Mouse (Mus musculus) megakaryocyte, embryonic 14.5 days (primary cell): Measurements from ENCODE around the gene Tead4. TPM values are rescaled to one million over a fixed set of nuclear protein-coding genes. Genes with fewer than 3 reads are reported as not detected.
"Not testable (repeated sequence)": the region's sequence is repeated elsewhere in the genome, so short reads cannot be mapped to it uniquely, and the experiment has no call there.

Experiments used
- H3K27me3 ChIP-seq: replicated peaks from 2 replicates; pipeline ENCODE3; 2012; ENCODE audit warnings: inconsistent platforms
- H3K36me3 ChIP-seq: replicated peaks from 2 replicates; pipeline ENCODE3; 2012; ENCODE audit warnings: low read length, inconsistent platforms, mixed read lengths
- H3K4me1 ChIP-seq: 2 replicates; pipeline ENCODE4 v1.6.1; 2012; ENCODE audit warnings: inconsistent platforms
- H3K4me3 ChIP-seq: replicated peaks from 2 replicates; pipeline ENCODE3; 2012; ENCODE audit warnings: moderate library complexity, mild to moderate bottlenecking, inconsistent platforms
- H3K9me3 ChIP-seq: 2 replicates; pipeline ENCODE4 v1.6.1; 2012; ENCODE audit warnings: inconsistent platforms
- FLI1 ChIP-seq: IDR thresholded peaks from 2 replicates; pipeline ENCODE4 v1.6.1; 2012; ENCODE audit warnings: low read length, inconsistent platforms, mixed read lengths
- GATA1 ChIP-seq: IDR thresholded peaks from 3 replicates; pipeline ENCODE4 v1.6.1; 2012; ENCODE audit warnings: mixed read lengths, low read length, inconsistent platforms, borderline replicate concordance
- polyA plus RNA-seq: library from polyadenylated mRNA; stranded (reverse); fragments of >175 nt; gene quantifications from 2 replicates; pipeline ENCODE4 v1.2.3, GENCODE M21; 2012; ENCODE audit warnings: low replicate concordance; ENCODE audit not compliant: insufficient read depth

Gene Tead4
- polyA plus RNA-seq, 1 experiment: 0.16 TPM

- TF ChIP-seq FLI1 (no peak), GATA1 (no peak)
- Histone ChIP-seq H3K4me3 (no peak overlapping the region), H3K36me3 (no peaks in the 10 kb centered on the region), H3K4me1 (peaks cover 9% of the 10 kb centered on the region), H3K9me3 (no peaks in the 10 kb centered on the region), H3K27me3 (peaks cover 40% of the 10 kb centered on the region)
Observed at GRCm38 (mm10) chr6:128225009-128225845, 75.4 kb downstream of the Tead4 start.

GRCm38 (mm10) chr6:128223159-128223558 is 77.5 kb downstream of the Tead4 start:
- Histone ChIP-seq H3K9me3 (peaks cover 3% of the 10 kb centered on the region; the same call in 1 of the 2 replicates), H3K27me3 (peaks cover 25% of the 10 kb centered on the region), H3K36me3 (no peaks in the 10 kb centered on the region), H3K4me3 (no peak overlapping the region), H3K4me1 (peaks cover 4% of the 10 kb centered on the region; the same call in 1 of the 2 replicates)
- TF ChIP-seq FLI1: no peak
- no peak for TF ChIP-seq GATA1

GRCm38 (mm10) chr6:128215004-128215403 is 85.6 kb downstream of the Tead4 start:
- H3K9me3 ChIP-seq: not testable (repeated sequence)

GRCm38 (mm10) chr6:128209199-128209598 is 91.4 kb downstream of the Tead4 start:
- H3K4me1 ChIP-seq, H3K27me3 ChIP-seq, H3K36me3 ChIP-seq, H3K9me3 ChIP-seq, H3K4me3 ChIP-seq: not testable (repeated sequence)

More at GRCm38 (mm10) chr6:128215004-128215403, 85.6 kb downstream of the Tead4 start:
- not testable (repeated sequence) for H3K27me3 ChIP-seq, H3K4me3 ChIP-seq, H3K4me1 ChIP-seq, H3K36me3 ChIP-seq

GRCm38 (mm10) chr6:128208491-128209170 is 92.0 kb downstream of the Tead4 start:
- Histone ChIP-seq H3K9me3 (no peaks in the 10 kb centered on the region), H3K4me1 (no peaks in the 10 kb centered on the region), H3K27me3 (peaks cover 2% of the 10 kb centered on the region), H3K4me3 (no peak overlapping the region), H3K36me3 (no peaks in the 10 kb centered on the region)
- no peak for TF ChIP-seq FLI1
- no peak for TF ChIP-seq GATA1

- Histone ChIP-seq H3K9me3 (no peaks in the 10 kb centered on the region), H3K4me3 (no peak overlapping the region), H3K27me3 (peaks cover 7% of the 10 kb centered on the region), H3K4me1 (peaks cover 13% of the 10 kb centered on the region), H3K36me3 (no peaks in the 10 kb centered on the region)
- no peak for TF ChIP-seq FLI1
- no peak for TF ChIP-seq GATA1
Observed at GRCm38 (mm10) chr6:128203557-128203956, 97.1 kb downstream of the Tead4 start.

- TF ChIP-seq GATA1 (no peak), FLI1 (no peak)
- Histone ChIP-seq H3K36me3 (no peaks in the 10 kb centered on the region), H3K4me1 (peaks cover 13% of the 10 kb centered on the region), H3K9me3 (no peaks in the 10 kb centered on the region), H3K4me3 (peak overlapping the region; percentile 93), H3K27me3 (peaks cover 7% of the 10 kb centered on the region)
Observed at GRCm38 (mm10) chr6:128200847-128201640, 99.6 kb downstream of the Tead4 start.

- H3K27me3 ChIP-seq: peaks cover 7% of the 10 kb centered on the region
- H3K9me3 ChIP-seq: no peaks in the 10 kb centered on the region
- no peaks in the 10 kb centered on the region for H3K36me3 ChIP-seq
- TF ChIP-seq FLI1 (no peak), GATA1 (no peak)
- H3K4me3 ChIP-seq: peak overlapping the region; percentile 93
- peaks cover 13% of the 10 kb centered on the region for H3K4me1 ChIP-seq
Observed at GRCm38 (mm10) chr6:128200116-128200846, 100.3 kb downstream of the Tead4 start.

- H3K4me1 ChIP-seq: peaks cover 4% of the 10 kb centered on the region; the same call in 1 of the 2 replicates
- TF ChIP-seq FLI1 (no peak), GATA1 (no peak)
- peaks cover 55% of the 10 kb centered on the region for H3K27me3 ChIP-seq
- H3K9me3 ChIP-seq: no peaks in the 10 kb centered on the region
- no peak overlapping the region for H3K4me3 ChIP-seq
- H3K36me3 ChIP-seq: no peaks in the 10 kb centered on the region
Observed at GRCm38 (mm10) chr6:128183521-128183920, 117.1 kb downstream of the Tead4 start.
